Mouse (Mus musculus): ENCODE measurements at regions not wholly inside any gene's neighbourhood (a gene's known extent, or its start where the extent isn't known, plus 50 kb on each side); places are given as distances from the start of the nearest gene placed in this dataset.

- DNase-seq = no peak
Observed at GRCm38 (mm10) chr12:94749747-94750515, 942.1 kb upstream of the Flrt2 start.

- DNase-seq = no peak
Observed at GRCm38 (mm10) chr12:94755754-94756153, 936.3 kb upstream of the Flrt2 start.

GRCm38 (mm10) chr12:94795913-94796615, 896.0 kb upstream of the Flrt2 start:
- no peak for DNase-seq

- no peak for DNase-seq
Observed at GRCm38 (mm10) chr12:94804692-94805091, 887.3 kb upstream of the Flrt2 start.

GRCm38 (mm10) chr12:94831400-94831799, 860.6 kb upstream of the Flrt2 start:
- no peak for DNase-seq

GRCm38 (mm10) chr12:94862720-94863119, 829.3 kb upstream of the Flrt2 start:
- no peak for DNase-seq

DNA sequence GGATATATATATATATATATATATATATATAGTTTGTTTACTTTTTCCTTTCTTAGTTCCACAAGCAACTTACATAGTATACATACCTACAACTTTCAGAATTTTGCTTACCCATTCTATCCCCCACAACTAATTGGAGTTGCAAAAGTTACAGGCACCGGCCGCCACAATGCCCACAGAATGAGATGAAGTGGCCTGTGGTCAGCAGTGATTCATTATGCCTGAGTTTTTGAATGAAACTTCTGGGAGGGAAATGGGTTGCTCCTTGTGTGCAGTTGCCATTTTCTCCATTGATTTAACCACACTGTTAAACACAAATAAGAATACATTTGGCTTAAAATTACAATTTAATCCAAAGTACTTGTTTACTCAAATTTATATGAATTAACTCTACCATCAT, 781.2 kb upstream of the Flrt2 start:
- DNase-seq = no peak

DNA sequence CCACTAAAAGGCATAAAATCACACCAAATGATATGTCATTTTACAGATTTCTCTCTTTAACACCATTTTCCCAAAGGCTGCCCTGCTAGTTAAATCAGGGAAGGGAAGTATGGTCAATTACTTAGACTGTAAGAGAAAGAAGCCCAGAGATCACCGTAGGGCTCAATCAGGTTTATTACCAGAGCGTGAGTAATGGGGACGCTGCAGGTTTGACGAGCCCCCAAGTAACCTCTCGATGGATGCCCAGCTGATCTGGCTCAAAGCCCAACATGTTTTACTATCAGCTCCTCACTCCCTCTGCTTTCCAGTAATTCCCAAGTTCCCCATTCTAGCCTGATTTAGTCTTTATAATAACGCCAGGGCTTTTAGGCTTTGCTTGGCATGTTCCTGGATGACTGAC, 749.0 kb upstream of the Flrt2 start:
- no peak for DNase-seq

Data from liver (tissue).